Mouse (Mus musculus): Measurements from ENCODE around the gene Mettl1. TPM values are rescaled to one million over a fixed set of nuclear protein-coding genes. Genes with fewer than 3 reads are reported as not detected.

Mettl1 gene
- total RNA-seq, 2 experiments from 2014 or later, result 7.7 to 7.9 TPM

- DNase-seq, result no peak
- intact Hi-C loops (cut with DNase I), result no loop called here
These were observed 39.9 kb downstream of the Mettl1 start for GRCm38 (mm10) chr10:127080901-127081780.

DNA sequence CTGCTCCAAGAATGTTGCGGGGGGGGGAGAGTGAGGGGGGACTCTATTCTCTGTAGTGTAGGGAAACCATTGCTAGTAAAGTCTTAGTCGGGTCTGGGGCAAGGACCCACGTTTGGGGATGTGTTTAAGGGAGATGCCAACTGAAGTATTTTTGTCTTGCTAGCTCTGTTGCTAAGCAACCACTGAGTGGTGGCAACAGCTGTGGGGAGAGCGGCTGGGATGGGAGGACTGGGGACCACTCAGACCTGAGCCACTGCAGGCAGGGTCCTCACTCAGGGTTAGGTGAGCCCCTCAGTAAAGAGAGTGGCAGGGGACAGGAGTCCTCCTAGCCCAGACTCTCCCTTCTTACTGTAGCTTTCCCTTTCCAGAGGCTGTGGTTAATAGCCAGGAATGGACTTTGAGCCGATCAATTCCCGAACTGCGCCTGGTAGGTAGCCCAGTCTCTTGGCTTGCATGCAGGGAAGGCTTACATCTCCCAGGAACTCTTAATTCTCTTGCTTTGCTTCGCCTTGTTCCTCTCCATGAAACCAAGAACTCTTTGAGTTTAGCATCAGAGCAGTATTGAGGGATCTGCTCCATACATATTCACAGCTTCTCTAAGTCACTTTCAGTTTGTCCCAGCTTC, 40.9 kb downstream of the Mettl1 start:
- intact Hi-C loops (cut with DNase I), result no loop called here
- DNase-seq, result no peak

GRCm38 (mm10) chr10:127083292-127083914, 42.2 kb downstream of the Mettl1 start:
- intact Hi-C loops (cut with DNase I), result no loop called here
- no peak for DNase-seq

DNA sequence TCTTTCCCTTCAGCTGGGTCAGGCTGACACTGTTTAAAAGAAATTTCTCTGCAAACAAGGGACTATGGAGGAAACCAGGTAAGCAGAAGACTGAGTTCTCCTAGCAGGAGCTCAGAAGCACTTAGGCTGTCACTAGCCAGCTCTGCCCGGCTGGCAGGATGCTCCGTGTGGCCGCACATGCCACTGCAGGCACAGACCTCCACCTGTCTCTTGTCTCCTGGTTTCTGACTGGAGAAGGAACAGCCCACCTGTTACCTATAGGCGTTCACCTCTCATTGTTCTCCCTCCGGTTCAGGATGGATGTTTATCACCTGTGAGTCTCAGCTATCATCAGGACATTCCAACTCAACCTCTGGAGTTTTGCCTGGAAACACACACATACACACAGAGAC, 42.7 kb downstream of the Mettl1 start:
- no peak for DNase-seq
- intact Hi-C loops (cut with DNase I), result no loop called here

DNA sequence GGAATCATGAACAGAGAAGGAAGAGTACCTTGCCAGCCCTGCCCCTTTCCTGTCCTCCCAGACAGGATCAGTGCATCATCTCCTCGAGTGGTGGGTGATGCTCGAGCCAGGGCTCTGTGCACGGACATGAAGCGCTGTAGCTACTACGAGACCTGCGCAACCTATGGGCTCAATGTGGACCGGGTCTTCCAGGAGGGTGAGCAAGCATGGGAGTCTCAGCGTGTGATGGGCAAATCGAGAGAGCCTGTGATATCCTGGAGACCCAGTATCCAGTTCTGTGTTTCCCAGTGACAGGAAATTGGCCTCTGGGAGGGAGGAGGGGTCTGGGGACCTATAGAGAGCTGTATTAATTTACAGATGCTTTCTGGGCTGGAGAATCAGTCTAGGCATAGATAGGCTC, 43.8 kb downstream of the Mettl1 start:
- intact Hi-C loops (cut with DNase I), result no loop called here
- DNase-seq, result no peak

GRCm38 (mm10) chr10:127085633-127086032, 44.4 kb downstream of the Mettl1 start:
- no peak for DNase-seq
- intact Hi-C loops (cut with DNase I), result no loop called here

DNA sequence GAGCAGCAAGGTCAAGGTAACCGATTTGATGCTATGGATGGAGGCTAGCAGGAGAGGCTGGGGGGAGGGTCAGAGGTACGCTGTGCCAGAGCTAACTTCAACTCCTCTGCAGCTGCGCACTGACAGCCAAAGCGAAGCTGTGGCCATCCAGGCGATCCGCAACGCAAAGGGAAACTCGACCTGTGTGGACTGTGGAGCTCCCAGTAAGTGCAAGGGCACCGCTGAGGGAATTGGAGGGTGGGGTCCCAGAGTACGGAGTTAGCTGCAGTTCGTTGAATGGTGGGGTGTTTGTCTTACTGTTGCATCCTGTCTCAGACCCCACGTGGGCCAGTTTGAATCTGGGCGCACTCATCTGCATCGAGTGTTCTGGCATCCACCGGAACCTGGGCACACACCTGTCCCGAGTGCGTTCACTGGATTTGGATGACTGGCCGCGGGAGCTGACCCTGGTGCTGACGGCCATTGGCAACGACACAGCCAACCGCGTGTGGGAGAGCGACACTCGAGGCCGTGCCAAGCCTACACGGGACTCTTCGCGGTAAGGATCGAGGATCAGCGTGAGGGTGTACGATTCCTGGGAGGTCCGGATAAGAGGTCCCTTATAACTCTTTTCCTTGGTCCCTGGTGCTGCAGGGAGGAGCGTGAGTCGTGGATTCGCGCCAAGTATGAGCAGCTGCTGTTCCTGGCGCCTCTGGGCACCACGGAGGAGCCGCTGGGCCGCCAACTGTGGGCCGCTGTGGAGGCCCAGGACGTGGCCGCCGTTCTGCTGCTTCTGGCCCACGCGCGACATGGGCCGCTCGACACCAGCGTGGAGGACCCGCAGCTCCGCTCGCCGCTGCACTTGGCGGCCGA, 49.6 kb downstream of the Mettl1 start:
- intact Hi-C loops (cut with DNase I), result no loop called here
- peak in 1 of 2 experiments; percentile 54 for DNase-seq

GRCm38 (mm10) chr10:127091507-127092396, 50.5 kb downstream of the Mettl1 start:
- no peak for DNase-seq
- intact Hi-C loops (cut with DNase I), result no loop called here

DNA sequence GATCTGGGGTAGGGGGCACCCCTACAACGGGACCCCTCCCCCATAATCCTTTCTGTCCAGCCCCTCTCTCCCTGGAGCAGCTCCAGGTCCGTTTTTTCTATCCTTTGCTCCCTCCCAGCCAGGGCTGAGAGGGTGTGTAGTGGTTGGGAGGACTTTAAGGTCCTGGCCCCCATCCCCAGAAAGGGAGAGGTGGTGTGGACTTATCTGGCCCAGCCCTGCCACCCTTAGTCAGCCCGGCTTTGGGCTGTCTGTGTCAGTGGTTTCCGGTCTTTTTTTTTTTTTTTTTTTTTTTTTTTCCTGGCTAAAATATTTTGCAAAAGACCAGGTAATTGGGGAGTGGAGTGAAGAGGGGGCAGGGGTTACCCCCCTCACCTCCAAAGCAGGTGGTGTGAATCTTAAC, 51.5 kb downstream of the Mettl1 start:
- intact Hi-C loops (cut with DNase I), result no loop called here
- DNase-seq, result no peak

- intact Hi-C loops (cut with DNase I), result no loop called here
- DNase-seq, result no peak
These were observed 53.2 kb downstream of the Mettl1 start for GRCm38 (mm10) chr10:127094382-127094802.

Small RNA genes within 50 kb of the gene (microRNA-seq; reads per million reads assigned to microRNA genes)
- 32.5 to 36.3 reads per million in 2 experiments for gene Mir26a-2 (ENCODE audit: borderline number of aligned reads in 2 of 2)
- 0.67 to 0.72 reads per million in 2 experiments for gene Mir546 (ENCODE audit: borderline number of aligned reads in 2 of 2)

Other genes starting within 250 kb of the Mettl1 start
- gene Atp23, start 140.1 kb upstream of the Mettl1 start, total RNA-seq (2021), result 1 to 10 TPM; 3.6 to 4.4 TPM
- 100 to 1,000 TPM; 131 to 136 TPM for gene Ctdsp2, start 62.7 kb upstream of the Mettl1 start, total RNA-seq (2021)
- under 1 TPM; 0.35 to 0.80 TPM for gene Avil, start 40.7 kb upstream of the Mettl1 start, total RNA-seq (2021)
- gene Tsfm, start 10.6 kb upstream of the Mettl1 start, total RNA-seq (2021), result 10 to 100 TPM; 56.1 to 62.2 TPM
- gene Eef1akmt3, start 99 bp downstream of the Mettl1 start, total RNA-seq (2021), result not detected
- under 1 TPM; 0.14 to 0.31 TPM for gene Cyp27b1, start 6.8 kb downstream of the Mettl1 start, total RNA-seq (2021)
- gene March9, start 18.8 kb downstream of the Mettl1 start, total RNA-seq (2021), result 1 to 10 TPM; 2.3 to 2.9 TPM
- 10 to 100 TPM; 76.7 to 85.5 TPM for gene Cdk4, start 22.1 kb downstream of the Mettl1 start, total RNA-seq (2021)
- gene Tspan31, start 28.9 kb downstream of the Mettl1 start, total RNA-seq (2021), result 10 to 100 TPM; 43.8 to 46.9 TPM
- 1 to 10 TPM; 5.6 to 7.0 TPM for gene Agap2, start 33.9 kb downstream of the Mettl1 start, total RNA-seq (2021)
- gene Os9, start 79.7 kb downstream of the Mettl1 start, total RNA-seq (2021), result 10 to 100 TPM; 25.2 to 29.7 TPM
- 1 to 10 TPM; 1.6 to 2.7 TPM for gene B4galnt1, start 123.8 kb downstream of the Mettl1 start, total RNA-seq (2021)
- gene Slc26a10, start 139.2 kb downstream of the Mettl1 start, total RNA-seq (2021), result 10 to 100 TPM; 17.2 to 23.1 TPM
- 10 to 100 TPM; 12.4 to 12.8 TPM for gene Arhgef25, start 148.7 kb downstream of the Mettl1 start, total RNA-seq (2021)
- gene Dtx3, start 154.3 kb downstream of the Mettl1 start, total RNA-seq (2021), result 10 to 100 TPM; 25.8 to 29.4 TPM
- gene Pip4k2c, start 170.2 kb downstream of the Mettl1 start, total RNA-seq (2021), result 10 to 100 TPM; 26.9 to 29.9 TPM
- gene Kif5a, start 221.9 kb downstream of the Mettl1 start, total RNA-seq (2021), result under 1 TPM; 0.41 to 0.92 TPM
- 100 to 1,000 TPM; 144 to 154 TPM for gene Dctn2, start 225.0 kb downstream of the Mettl1 start, total RNA-seq (2021)
- 10 to 100 TPM; 22.0 to 24.2 TPM for gene Mbd6, start 247.6 kb downstream of the Mettl1 start, total RNA-seq (2021)

Measured in heart, postnatal 36 days (tissue).